Mouse (Mus musculus): ENCODE data around the gene Maip1.

Gene Maip1

GRCm38 (mm10) chr1:57429786-57430483 is 23.8 kb downstream of the Maip1 start:
- no peak for DNase-seq

GRCm38 (mm10) chr1:57433141-57433540 is 27.0 kb downstream of the Maip1 start:
- no peak for DNase-seq

- DNase-seq: peak; percentile 68
These were observed 30.3 kb downstream of the Maip1 start for GRCm38 (mm10) chr1:57436408-57436807.

GRCm38 (mm10) chr1:57436954-57437353 is 30.8 kb downstream of the Maip1 start:
- DNase-seq: peak; percentile 4

GRCm38 (mm10) chr1:57439026-57439425 is 32.9 kb downstream of the Maip1 start:
- DNase-seq: no peak

GRCm38 (mm10) chr1:57440771-57441170 is 34.6 kb downstream of the Maip1 start:
- DNase-seq: no peak

GRCm38 (mm10) chr1:57445679-57446078 is 39.6 kb downstream of the Maip1 start:
- no peak for DNase-seq

GRCm38 (mm10) chr1:57450241-57450640 is 44.1 kb downstream of the Maip1 start:
- no peak for DNase-seq

GRCm38 (mm10) chr1:57460305-57460940 is 54.3 kb downstream of the Maip1 start:
- DNase-seq: no peak

All from thymus, postnatal 25 days (tissue).